Mouse (Mus musculus): ENCODE data around the gene Bfsp2. TPM values are rescaled to one million over a fixed set of nuclear protein-coding genes. Genes with fewer than 3 reads are reported as not detected.

Gene Bfsp2
- polyA plus RNA-seq, 1 experiment, result not detected

DNA sequence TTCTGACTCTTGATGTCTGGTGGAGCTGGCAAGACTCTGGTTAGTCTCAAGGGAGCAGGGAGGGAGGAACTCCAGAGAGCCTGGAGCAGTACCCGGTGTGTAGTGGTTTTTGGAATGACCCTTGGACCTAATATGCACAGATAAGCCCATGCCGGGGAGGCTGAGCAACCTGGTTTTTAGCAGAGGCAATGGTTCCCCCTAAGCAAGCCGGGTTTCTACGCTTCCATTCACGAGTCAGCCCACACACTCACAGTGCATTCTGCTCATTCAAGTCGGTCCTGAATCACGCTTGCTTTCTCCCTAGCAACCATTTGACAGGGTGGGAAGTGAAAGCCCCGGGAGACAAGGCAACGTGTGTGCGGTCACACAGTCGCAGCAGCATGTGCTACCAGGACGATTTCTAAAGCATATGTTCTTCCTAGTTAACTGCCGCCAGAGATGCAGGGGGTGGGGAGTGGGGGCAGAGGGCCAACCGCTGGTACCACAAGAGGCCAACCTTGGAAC lies 21.7 kb upstream of the Bfsp2 start:
- Histone ChIP-seq H3K27ac (ENCODE audit: insufficient read depth, low read length) (no peak overlapping the region), H3K4me1 (ENCODE audit: control insufficient read depth, insufficient read depth, low read length) (peaks cover 5% of the 10 kb centered on the region), H3K36me3 (ENCODE audit: control insufficient read depth, insufficient read depth, low read length, poor library complexity, severe bottlenecking) (no peaks in the 10 kb centered on the region), H3K4me3 (ENCODE audit: low read depth, low read length) (no peak overlapping the region), H3K9ac (ENCODE audit: low read depth, poor library complexity, severe bottlenecking) (no peak overlapping the region), H3K9me3 (replicated peaks; ENCODE audit: control insufficient read depth, insufficient read depth, low read length, poor library complexity, severe bottlenecking) (no peaks in the 10 kb centered on the region), H3K27me3 (ENCODE audit: control insufficient read depth, insufficient read depth, low read length, poor library complexity, severe bottlenecking) (no peaks in the 10 kb centered on the region)
- TF ChIP-seq EP300 (IDR thresholded peaks at IDR 0.05; ENCODE audit: insufficient read depth, low read depth, low read length), result no peak
- no peak for TF ChIP-seq POLR2A (IDR thresholded peaks at IDR 0.05; ENCODE audit: insufficient read depth, low read length)
- TF ChIP-seq CTCF (IDR thresholded peaks at IDR 0.05; ENCODE audit: low read depth, low read length), result no peak

DNA sequence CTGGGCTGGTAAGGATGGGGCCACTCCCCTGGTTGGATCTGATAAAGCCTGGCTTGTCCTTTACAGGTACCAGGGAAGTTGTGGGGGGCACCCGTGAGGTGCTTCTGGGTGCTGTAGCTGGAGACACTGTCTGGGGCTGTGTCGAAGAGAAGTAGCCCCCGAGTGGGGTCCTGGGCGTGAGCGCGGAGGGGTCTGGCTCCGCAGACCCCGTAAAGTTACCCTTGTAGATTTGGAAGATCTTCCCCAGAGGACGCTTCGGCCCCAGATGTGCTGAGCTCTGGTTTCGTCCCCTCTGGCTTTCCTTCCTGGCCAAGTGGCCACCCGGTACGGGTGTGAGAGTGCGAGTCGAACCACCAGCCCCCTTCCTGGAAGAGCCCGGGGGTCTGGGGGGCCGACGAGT lies 19.1 kb upstream of the Bfsp2 start:
- TF ChIP-seq CTCF (IDR thresholded peaks at IDR 0.05; ENCODE audit: low read depth, low read length) (no peak), POLR2A (IDR thresholded peaks at IDR 0.05; ENCODE audit: insufficient read depth, low read length) (no peak), EP300 (IDR thresholded peaks at IDR 0.05; ENCODE audit: insufficient read depth, low read depth, low read length) (no peak)
- no peaks in the 10 kb centered on the region for H3K27me3 ChIP-seq (ENCODE audit: control insufficient read depth, insufficient read depth, low read length, poor library complexity, severe bottlenecking)
- H3K4me3 ChIP-seq (ENCODE audit: low read depth, low read length), result no peak overlapping the region
- no peak overlapping the region for H3K27ac ChIP-seq (ENCODE audit: insufficient read depth, low read length)
- H3K9me3 ChIP-seq (replicated peaks; ENCODE audit: control insufficient read depth, insufficient read depth, low read length, poor library complexity, severe bottlenecking), result no peaks in the 10 kb centered on the region
- no peaks in the 10 kb centered on the region for H3K4me1 ChIP-seq (ENCODE audit: control insufficient read depth, insufficient read depth, low read length)
- H3K36me3 ChIP-seq (ENCODE audit: control insufficient read depth, insufficient read depth, low read length, poor library complexity, severe bottlenecking), result no peaks in the 10 kb centered on the region
- no peak overlapping the region for H3K9ac ChIP-seq (ENCODE audit: low read depth, poor library complexity, severe bottlenecking)

DNA sequence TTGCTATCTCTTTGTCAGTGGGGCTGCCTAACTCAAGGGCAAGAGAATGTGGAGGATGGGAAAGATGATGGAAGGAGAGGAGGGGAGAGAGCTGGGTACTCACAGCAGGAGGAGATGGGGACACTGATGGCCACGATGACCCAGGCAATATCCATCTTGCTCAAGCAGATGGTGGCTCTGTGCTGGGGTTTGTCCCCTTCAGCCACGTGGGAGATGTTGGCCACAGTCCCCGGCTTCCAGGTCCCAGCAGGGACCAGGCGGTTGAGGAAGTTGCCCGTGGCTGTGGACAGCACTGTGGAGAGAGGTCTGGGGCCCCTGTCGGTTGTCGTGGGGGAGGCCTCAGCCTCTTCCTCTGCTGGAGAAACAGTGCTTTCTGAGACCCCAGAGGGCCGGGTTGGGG lies 18.5 kb upstream of the Bfsp2 start:
- H3K36me3 ChIP-seq (ENCODE audit: control insufficient read depth, insufficient read depth, low read length, poor library complexity, severe bottlenecking), result no peaks in the 10 kb centered on the region
- H3K27me3 ChIP-seq (ENCODE audit: control insufficient read depth, insufficient read depth, low read length, poor library complexity, severe bottlenecking), result no peaks in the 10 kb centered on the region
- TF ChIP-seq POLR2A (IDR thresholded peaks at IDR 0.05; ENCODE audit: insufficient read depth, low read length) (no peak), EP300 (IDR thresholded peaks at IDR 0.05; ENCODE audit: insufficient read depth, low read depth, low read length) (no peak), CTCF (IDR thresholded peaks at IDR 0.05; ENCODE audit: low read depth, low read length) (no peak)
- H3K4me3 ChIP-seq (ENCODE audit: low read depth, low read length), result no peak overlapping the region
- no peak overlapping the region for H3K9ac ChIP-seq (ENCODE audit: low read depth, poor library complexity, severe bottlenecking)
- H3K9me3 ChIP-seq (replicated peaks; ENCODE audit: control insufficient read depth, insufficient read depth, low read length, poor library complexity, severe bottlenecking), result no peaks in the 10 kb centered on the region
- H3K27ac ChIP-seq (ENCODE audit: insufficient read depth, low read length), result no peak overlapping the region
- no peaks in the 10 kb centered on the region for H3K4me1 ChIP-seq (ENCODE audit: control insufficient read depth, insufficient read depth, low read length)

DNA sequence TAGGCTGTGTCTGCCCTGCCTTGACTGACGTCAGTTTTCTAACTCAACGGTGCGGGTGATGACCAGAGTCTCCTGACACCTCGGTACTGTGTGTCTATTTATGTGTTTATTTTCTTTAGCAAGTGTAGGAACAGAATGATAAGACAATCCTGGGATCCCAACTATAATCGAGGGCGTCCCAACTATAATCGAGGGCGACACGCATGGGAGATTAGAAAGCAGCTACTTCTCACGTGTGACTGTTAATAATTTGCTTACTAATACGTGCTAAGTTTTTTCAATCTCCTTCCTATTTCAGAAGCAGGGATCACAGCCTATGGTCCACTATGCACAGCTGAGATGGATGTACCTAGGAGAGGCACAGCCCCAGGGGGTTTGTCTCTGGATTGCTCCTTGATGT lies 15.2 kb upstream of the Bfsp2 start:
- Histone ChIP-seq H3K27ac (ENCODE audit: insufficient read depth, low read length) (no peak overlapping the region), H3K4me3 (ENCODE audit: low read depth, low read length) (no peak overlapping the region), H3K4me1 (ENCODE audit: control insufficient read depth, insufficient read depth, low read length) (no peaks in the 10 kb centered on the region), H3K27me3 (ENCODE audit: control insufficient read depth, insufficient read depth, low read length, poor library complexity, severe bottlenecking) (no peaks in the 10 kb centered on the region), H3K9ac (ENCODE audit: low read depth, poor library complexity, severe bottlenecking) (no peak overlapping the region), H3K36me3 (ENCODE audit: control insufficient read depth, insufficient read depth, low read length, poor library complexity, severe bottlenecking) (no peaks in the 10 kb centered on the region), H3K9me3 (replicated peaks; ENCODE audit: control insufficient read depth, insufficient read depth, low read length, poor library complexity, severe bottlenecking) (no peaks in the 10 kb centered on the region)
- TF ChIP-seq EP300 (IDR thresholded peaks at IDR 0.05; ENCODE audit: insufficient read depth, low read depth, low read length) (no peak), CTCF (IDR thresholded peaks at IDR 0.05; ENCODE audit: low read depth, low read length) (no peak), POLR2A (IDR thresholded peaks at IDR 0.05; ENCODE audit: insufficient read depth, low read length) (no peak)

DNA sequence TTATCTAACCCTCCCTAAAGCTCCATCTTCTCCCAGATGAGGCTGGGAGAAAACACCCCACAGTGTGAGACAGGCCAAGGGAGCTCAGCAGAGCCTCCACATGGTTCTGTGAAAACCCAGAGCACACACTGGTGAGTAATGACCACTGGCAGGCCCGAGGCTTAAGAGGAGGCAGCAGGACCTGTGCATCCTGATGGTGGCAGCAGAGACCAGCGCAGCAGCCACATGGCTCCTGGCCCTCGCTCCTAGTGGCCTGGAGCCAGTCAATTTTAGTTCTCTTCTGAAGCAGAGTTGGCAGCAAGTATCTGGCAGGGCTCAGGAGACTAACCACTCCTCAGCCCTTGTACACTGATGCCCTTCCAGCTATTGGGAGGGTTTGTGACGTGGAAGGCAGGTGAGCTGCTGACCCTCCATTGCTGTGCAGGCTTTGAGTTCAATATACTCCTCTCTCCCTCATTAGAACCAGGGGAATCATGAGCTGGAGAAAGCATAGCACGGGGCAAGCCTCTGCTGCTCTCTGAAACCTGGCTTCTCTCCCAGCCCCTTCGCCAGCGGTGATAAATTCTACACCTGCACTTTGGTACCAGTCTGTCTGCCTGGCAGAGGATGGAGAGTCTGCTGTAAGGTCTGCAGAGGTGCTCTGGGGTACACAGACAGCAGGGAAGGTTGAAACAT lies 14.3 kb upstream of the Bfsp2 start:
- no peak overlapping the region for H3K9ac ChIP-seq (ENCODE audit: low read depth, poor library complexity, severe bottlenecking)
- TF ChIP-seq CTCF (IDR thresholded peaks at IDR 0.05; ENCODE audit: low read depth, low read length) (peak; percentile 93), EP300 (IDR thresholded peaks at IDR 0.05; ENCODE audit: insufficient read depth, low read depth, low read length) (no peak)
- H3K9me3 ChIP-seq (replicated peaks; ENCODE audit: control insufficient read depth, insufficient read depth, low read length, poor library complexity, severe bottlenecking), result no peaks in the 10 kb centered on the region
- no peak overlapping the region for H3K4me3 ChIP-seq (ENCODE audit: low read depth, low read length)
- no peaks in the 10 kb centered on the region for H3K4me1 ChIP-seq (ENCODE audit: control insufficient read depth, insufficient read depth, low read length)
- no peaks in the 10 kb centered on the region for H3K27me3 ChIP-seq (ENCODE audit: control insufficient read depth, insufficient read depth, low read length, poor library complexity, severe bottlenecking)
- H3K27ac ChIP-seq (ENCODE audit: insufficient read depth, low read length), result no peak overlapping the region
- no peaks in the 10 kb centered on the region for H3K36me3 ChIP-seq (ENCODE audit: control insufficient read depth, insufficient read depth, low read length, poor library complexity, severe bottlenecking)

DNA sequence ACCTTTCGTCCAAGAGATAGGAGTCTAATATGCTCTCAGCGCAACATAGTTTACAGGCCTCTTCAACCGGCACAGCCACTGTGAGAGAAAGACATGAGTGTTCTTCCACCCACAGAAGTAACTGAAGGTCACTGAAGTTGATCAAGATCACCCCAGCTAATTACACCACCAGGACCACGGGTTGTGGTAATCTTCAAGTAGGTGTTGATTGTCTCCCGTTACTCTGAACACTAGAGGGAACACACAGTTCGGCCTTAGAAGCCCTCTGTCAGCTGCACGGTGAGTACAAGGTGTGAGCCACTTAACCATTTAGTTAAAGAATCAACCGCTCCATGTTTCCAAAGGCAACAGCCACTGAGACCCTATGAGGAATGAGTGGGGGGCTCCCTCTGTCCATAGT lies 11.8 kb upstream of the Bfsp2 start:
- TF ChIP-seq CTCF (IDR thresholded peaks at IDR 0.05; ENCODE audit: low read depth, low read length) (no peak), EP300 (IDR thresholded peaks at IDR 0.05; ENCODE audit: insufficient read depth, low read depth, low read length) (no peak), POLR2A (IDR thresholded peaks at IDR 0.05; ENCODE audit: insufficient read depth, low read length) (no peak)
- no peaks in the 10 kb centered on the region for H3K27me3 ChIP-seq (ENCODE audit: control insufficient read depth, insufficient read depth, low read length, poor library complexity, severe bottlenecking)
- no peaks in the 10 kb centered on the region for H3K4me1 ChIP-seq (ENCODE audit: control insufficient read depth, insufficient read depth, low read length)
- no peak overlapping the region for H3K9ac ChIP-seq (ENCODE audit: low read depth, poor library complexity, severe bottlenecking)
- no peak overlapping the region for H3K4me3 ChIP-seq (ENCODE audit: low read depth, low read length)
- H3K27ac ChIP-seq (ENCODE audit: insufficient read depth, low read length), result no peak overlapping the region
- H3K36me3 ChIP-seq (ENCODE audit: control insufficient read depth, insufficient read depth, low read length, poor library complexity, severe bottlenecking), result no peaks in the 10 kb centered on the region
- no peaks in the 10 kb centered on the region for H3K9me3 ChIP-seq (replicated peaks; ENCODE audit: control insufficient read depth, insufficient read depth, low read length, poor library complexity, severe bottlenecking)
